Mouse (Mus musculus): ENCODE results near the gene Nmnat3. TPM values are rescaled to one million over a fixed set of nuclear protein-coding genes. Genes with fewer than 3 reads are reported as not detected.

Gene Nmnat3
- total RNA-seq, 2 experiments from 2014 or later = 3.3 to 4.4 TPM

Other genes with a start within 250 kb of the Nmnat3 start
- not detected in 2 replicates for gene Rbp1, start 135.5 kb downstream of the Nmnat3 start, total RNA-seq (2015)
- gene Rbp1, start 135.5 kb downstream of the Nmnat3 start, total RNA-seq (2017) = not detected in 2 replicates
- not detected in 2 replicates for gene Rbp2, start 198.7 kb downstream of the Nmnat3 start, total RNA-seq (2015)
- not detected in 2 replicates for gene Rbp2, start 198.7 kb downstream of the Nmnat3 start, total RNA-seq (2017)